Mouse (Mus musculus) small intestine, adult 2 months (tissue): ENCODE measurements at regions not wholly inside any gene's neighbourhood (a gene's known extent, or its start where the extent isn't known, plus 50 kb on each side); places are given as distances from the start of the nearest gene placed in this dataset.

Source experiments
- H3K27ac ChIP-seq: fragments of 200-500 bp; 2 replicates; pipeline ENCODE4 v1.5.1; 2012; ENCODE audit warnings: low read depth, low read length, control low read depth, inconsistent platforms; ENCODE audit not compliant: insufficient read depth
- H3K27me3 ChIP-seq: fragments of 200-500 bp; 2 replicates; pipeline ENCODE4 v1.6.1; 2012; ENCODE audit warnings: mild to moderate bottlenecking, moderate library complexity, low read length, inconsistent platforms; ENCODE audit not compliant: control insufficient read depth, insufficient read depth
- H3K36me3 ChIP-seq: fragments of 200-500 bp; 2 replicates; pipeline ENCODE4 v1.6.1; 2012; ENCODE audit warnings: mild to moderate bottlenecking, low read length, control low read depth, inconsistent platforms; ENCODE audit not compliant: control insufficient read depth, insufficient read depth
- H3K4me1 ChIP-seq: fragments of 200-500 bp; 2 replicates; pipeline ENCODE4 v1.6.1; 2012; ENCODE audit warnings: low read length, inconsistent platforms, mixed read lengths; ENCODE audit not compliant: control insufficient read depth, insufficient read depth, insufficient read length
- H3K4me3 ChIP-seq: fragments of 200-500 bp; 2 replicates; pipeline ENCODE4 v1.5.1; 2012; ENCODE audit warnings: low read depth, mild to moderate bottlenecking, control low read depth, inconsistent platforms, low read length, moderate library complexity
- CTCF ChIP-seq: fragments of 200-500 bp; IDR thresholded peaks from 2 replicates; pipeline ENCODE4 v1.5.1; 2012; ENCODE audit warnings: low read depth, mild to moderate bottlenecking, control low read depth, inconsistent platforms, low read length, moderate library complexity, mixed read lengths; ENCODE audit not compliant: insufficient replicate concordance, insufficient read length; ENCODE audit errors: extremely low read depth
- POLR2A ChIP-seq: fragments of 200-500 bp; IDR thresholded peaks from 2 replicates; pipeline ENCODE4 v1.6.1; 2012; ENCODE audit warnings: low read depth, mild to moderate bottlenecking, control low read depth, inconsistent platforms, low read length, moderate library complexity
- WGBS: fragments of 180-500 bp; shearing (Covaris S2); methylation state at CpG from one replicate; pipeline ENCODE4 v1.1.7; 2018; 5-methylcytosine and 5-hydroxymethylcytosine counted together

GRCm38 (mm10) chr13:107261479-107262050, 239.6 kb upstream of the Kif2a start:
- H3K4me3 ChIP-seq: no peak overlapping the region
- TF ChIP-seq CTCF (no peak), POLR2A (no peak)
- no peaks in the 10 kb centered on the region for H3K36me3 ChIP-seq
- H3K4me1 ChIP-seq: no peaks in the 10 kb centered on the region
- no peak overlapping the region for H3K27ac ChIP-seq
- WGBS: 61% methylated on average over 6 of the region's 6 CpGs
- no peaks in the 10 kb centered on the region for H3K27me3 ChIP-seq

GRCm38 (mm10) chr13:107260274-107260673, 238.3 kb upstream of the Kif2a start:
- WGBS: 66% methylated on average over 4 of the region's 4 CpGs
- no peaks in the 10 kb centered on the region for H3K4me1 ChIP-seq
- H3K27ac ChIP-seq: no peak overlapping the region
- H3K36me3 ChIP-seq: no peaks in the 10 kb centered on the region
- no peaks in the 10 kb centered on the region for H3K27me3 ChIP-seq
- TF ChIP-seq POLR2A: no peak
- TF ChIP-seq CTCF: no peak
- no peak overlapping the region for H3K4me3 ChIP-seq

GRCm38 (mm10) chr13:107247792-107248505, 226.0 kb upstream of the Kif2a start:
- Histone ChIP-seq H3K27me3 (no peaks in the 10 kb centered on the region), H3K36me3 (no peaks in the 10 kb centered on the region), H3K4me1 (no peaks in the 10 kb centered on the region), H3K4me3 (no peak overlapping the region), H3K27ac (no peak overlapping the region)
- TF ChIP-seq POLR2A (no peak), CTCF (no peak)
- 22% methylated on average over 9 of the region's 9 CpGs for WGBS

GRCm38 (mm10) chr13:107246956-107247751, 225.2 kb upstream of the Kif2a start:
- Histone ChIP-seq H3K4me3 (no peak overlapping the region), H3K36me3 (no peaks in the 10 kb centered on the region), H3K27me3 (no peaks in the 10 kb centered on the region), H3K4me1 (no peaks in the 10 kb centered on the region), H3K27ac (no peak overlapping the region)
- TF ChIP-seq CTCF (no peak), POLR2A (no peak)
- WGBS: 40% methylated on average over 17 of the region's 17 CpGs

- no peaks in the 10 kb centered on the region for H3K36me3 ChIP-seq
- no peaks in the 10 kb centered on the region for H3K27me3 ChIP-seq
- H3K27ac ChIP-seq: no peak overlapping the region
- 45% methylated on average over 3 of the region's 3 CpGs for WGBS
- no peak for TF ChIP-seq CTCF
- no peaks in the 10 kb centered on the region for H3K4me1 ChIP-seq
- no peak overlapping the region for H3K4me3 ChIP-seq
These were observed 222.2 kb upstream of the Kif2a start for GRCm38 (mm10) chr13:107244173-107244572.

GRCm38 (mm10) chr13:107239035-107239387, 217.1 kb upstream of the Kif2a start:
- WGBS: 29% methylated on average over 4 of the region's 4 CpGs
- Histone ChIP-seq H3K4me3 (no peak overlapping the region), H3K27ac (no peak overlapping the region; the same call in 1 of the 2 replicates), H3K4me1 (no peaks in the 10 kb centered on the region), H3K36me3 (no peaks in the 10 kb centered on the region), H3K27me3 (no peaks in the 10 kb centered on the region)
- TF ChIP-seq CTCF: no peak
- no peak for TF ChIP-seq POLR2A
